Mouse (Mus musculus) forebrain, embryonic 10.5 days (tissue): Measurements from ENCODE around the gene Bik. TPM values are rescaled to one million over a fixed set of nuclear protein-coding genes. Genes with fewer than 3 reads are reported as not detected.

Experiments used
- DNase-seq: peaks from one replicate; pipeline ENCODE4 v3.0.0-alpha.2; 2017; ENCODE audit warnings: low spot score; ENCODE audit errors: extremely low spot score
- H3K27ac ChIP-seq: fragments of 300-500 bp; sonication (generic); 2 replicates; pipeline ENCODE4 v1.5.1; 2016; ENCODE audit warnings: mild to moderate bottlenecking
- H3K27me3 ChIP-seq: fragments of 300-500 bp; sonication (generic); 2 replicates; pipeline ENCODE4 v1.6.1; 2016; ENCODE audit warnings: mild to moderate bottlenecking; ENCODE audit not compliant: poor library complexity, severe bottlenecking
- H3K36me3 ChIP-seq: fragments of 300-500 bp; sonication (generic); replicated peaks from 2 replicates; pipeline ENCODE4 v1.6.1; 2016; ENCODE audit warnings: mild to moderate bottlenecking, moderate library complexity
- H3K4me1 ChIP-seq: fragments of 300-500 bp; sonication (generic); 2 replicates; pipeline ENCODE4 v1.6.1; 2016
- H3K4me3 ChIP-seq: fragments of 300-500 bp; sonication (generic); 2 replicates; pipeline ENCODE4 v1.5.1; 2016; ENCODE audit warnings: mild to moderate bottlenecking, moderate library complexity
- H3K9me3 ChIP-seq: fragments of 300-500 bp; sonication (generic); 2 replicates; pipeline ENCODE4 v1.6.1; 2016; ENCODE audit warnings: mild to moderate bottlenecking, moderate library complexity
- WGBS: fragments of 180-500 bp; shearing (Covaris S2); methylation state at CpG from one replicate; pipeline ENCODE4 v1.1.7; 2016; 5-methylcytosine and 5-hydroxymethylcytosine counted together
- microRNA-seq: library from miRNA; unstranded; fragments of <30 nt; microRNA quantifications from one replicate; pipeline ENCODE4, GENCODE M21; 2017
- polyA plus RNA-seq: library from polyadenylated mRNA; unstranded; fragments of >200 nt; fragmentation: Nextera tagmentation; extraction: Ambion mirVana; gene quantifications from 2 replicates; pipeline ENCODE4 v1.2.1, GENCODE M21; 2016

Gene Bik
- polyA plus RNA-seq, 1 experiment from 2014 or later: 2.3 TPM

DNA sequence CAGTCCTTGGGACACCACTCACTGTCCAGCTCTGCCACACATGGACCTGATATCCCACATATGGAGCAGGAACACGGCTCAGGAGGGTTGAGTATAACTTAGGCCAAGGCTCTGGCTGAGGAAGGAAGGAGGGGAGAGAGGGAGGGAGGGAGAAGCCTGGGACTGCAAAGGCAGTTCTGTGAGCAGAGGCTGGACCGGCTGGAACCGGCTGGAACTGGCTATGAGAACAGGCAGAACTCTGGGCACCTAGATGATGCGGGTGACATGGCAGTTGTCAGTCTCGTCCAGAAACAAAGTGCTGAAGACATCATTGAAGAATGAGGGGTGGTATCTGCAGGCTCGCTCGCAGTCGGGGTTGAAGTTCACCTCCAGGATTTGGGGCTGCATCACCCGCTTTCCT lies 50.0 kb downstream of the Bik start:
- no peak overlapping the region for H3K27ac ChIP-seq
- 92% methylated on average over 9 of the region's 9 CpGs for WGBS
- peaks cover 84% of the 10 kb centered on the region for H3K36me3 ChIP-seq
- no peak overlapping the region for H3K4me3 ChIP-seq
- H3K9me3 ChIP-seq: no peaks in the 10 kb centered on the region
- H3K4me1 ChIP-seq: no peaks in the 10 kb centered on the region
- H3K27me3 ChIP-seq: no peaks in the 10 kb centered on the region
- no peak for DNase-seq

DNA sequence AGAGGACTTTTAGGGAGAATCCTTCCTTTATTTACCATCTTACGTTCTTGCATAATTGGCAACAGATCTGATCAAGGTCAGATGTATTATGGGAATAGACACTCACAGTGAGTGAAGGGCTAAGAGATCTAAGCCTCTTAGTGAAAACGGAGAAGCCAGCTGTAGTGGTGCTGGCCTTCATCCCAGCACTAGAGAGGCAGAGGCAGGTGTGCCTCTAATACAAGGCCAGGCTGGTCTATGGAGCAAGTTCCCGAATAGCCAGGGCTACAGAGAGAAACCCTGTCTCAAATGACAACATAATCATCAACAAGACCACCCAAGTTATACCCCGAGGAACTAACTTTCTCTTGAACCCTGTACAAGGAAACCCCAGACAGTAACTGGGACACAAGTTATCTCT lies 56.3 kb downstream of the Bik start:
- Histone ChIP-seq H3K4me3 (no peak overlapping the region), H3K9me3 (peaks cover 12% of the 10 kb centered on the region), H3K27me3 (no peaks in the 10 kb centered on the region), H3K36me3 (peaks cover 100% of the 10 kb centered on the region), H3K4me1 (no peaks in the 10 kb centered on the region), H3K27ac (no peak overlapping the region)
- no peak for DNase-seq
- WGBS: 80% methylated on average over 4 of the region's 4 CpGs

DNA sequence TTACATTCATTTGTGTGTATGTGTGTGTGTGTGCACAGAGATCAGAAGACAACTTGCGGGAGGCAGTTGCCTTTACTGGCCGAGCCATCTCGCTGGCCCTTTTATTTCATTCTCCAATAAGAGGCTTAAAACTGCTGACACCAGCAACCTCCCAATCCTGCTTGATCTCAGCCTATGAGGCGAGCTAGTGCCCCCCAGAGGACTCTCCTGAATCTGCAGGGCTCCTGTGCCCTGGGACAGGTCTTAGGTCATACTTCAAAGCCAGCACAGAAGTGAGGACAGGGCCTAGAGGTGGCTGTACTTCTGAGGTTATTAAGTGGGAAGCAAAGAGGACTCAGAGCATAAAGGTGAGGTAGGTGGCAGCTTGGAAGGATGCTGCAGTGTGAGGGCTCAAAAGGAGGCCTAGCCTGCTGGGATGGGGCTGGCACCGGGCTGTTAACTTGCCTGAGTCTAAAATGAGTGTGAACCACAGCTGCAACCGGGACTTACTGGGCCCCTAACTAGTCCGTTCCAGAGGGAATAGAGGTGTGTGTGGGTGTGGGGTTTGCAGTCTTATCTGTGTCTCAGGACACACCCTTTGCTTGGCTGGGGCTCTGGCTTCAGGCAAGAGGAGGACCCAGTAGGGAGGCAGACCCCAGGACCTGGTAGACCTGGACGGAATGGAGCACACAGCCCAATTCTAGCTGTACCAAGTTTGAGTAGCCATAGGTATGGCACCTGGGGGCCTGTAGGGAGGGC lies 56.9 kb downstream of the Bik start:
- WGBS: 71% methylated on average over 8 of the region's 8 CpGs
- Histone ChIP-seq H3K4me3 (no peak overlapping the region), H3K27me3 (no peaks in the 10 kb centered on the region), H3K27ac (no peak overlapping the region), H3K9me3 (peaks cover 12% of the 10 kb centered on the region), H3K4me1 (no peaks in the 10 kb centered on the region), H3K36me3 (peaks cover 100% of the 10 kb centered on the region)
- DNase-seq: no peak

DNA sequence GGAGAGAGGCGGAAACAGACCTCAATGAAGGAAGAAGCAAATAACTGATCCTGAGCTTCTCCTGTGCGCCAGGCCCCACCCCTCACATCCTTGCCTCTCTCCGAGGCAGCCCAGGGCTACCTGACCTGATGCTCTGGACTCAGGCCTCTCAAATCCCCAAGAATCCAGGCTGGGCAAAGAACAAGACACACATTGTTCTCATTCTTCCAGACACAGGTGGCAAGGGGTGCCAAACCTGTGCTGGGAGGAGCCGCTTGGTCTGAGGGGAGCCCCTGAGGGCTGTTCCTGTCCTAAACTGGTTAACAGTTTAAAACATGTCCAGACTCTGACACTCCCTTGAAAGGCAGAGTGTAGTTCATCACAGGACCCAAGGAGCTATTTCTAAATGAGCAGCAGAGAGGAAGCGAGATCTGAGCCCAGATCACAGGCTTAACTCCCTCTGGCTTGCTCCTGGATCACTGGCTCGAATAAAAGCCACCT lies 58.1 kb downstream of the Bik start:
- WGBS: 92% methylated on average over 6 of the region's 6 CpGs

GRCm38 (mm10) chr15:83590841-83591240 lies 64.2 kb downstream of the Bik start:
- H3K36me3 ChIP-seq: peaks cover 65% of the 10 kb centered on the region
- peaks cover 33% of the 10 kb centered on the region for H3K4me1 ChIP-seq
- no peak overlapping the region for H3K4me3 ChIP-seq
- H3K27me3 ChIP-seq: no peaks in the 10 kb centered on the region
- H3K27ac ChIP-seq: no peak overlapping the region
- H3K9me3 ChIP-seq: peaks cover 10% of the 10 kb centered on the region
- WGBS: 97% methylated on average over 4 of the region's 4 CpGs
- DNase-seq: no peak

More for the DNA sequence above, 58.1 kb downstream of the Bik start:
- Histone ChIP-seq H3K9me3 (peaks cover 12% of the 10 kb centered on the region), H3K27ac (no peak overlapping the region), H3K27me3 (no peaks in the 10 kb centered on the region), H3K36me3 (peaks cover 100% of the 10 kb centered on the region), H3K4me3 (no peak overlapping the region), H3K4me1 (no peaks in the 10 kb centered on the region)
- DNase-seq: no peak

- Histone ChIP-seq H3K27me3 (no peaks in the 10 kb centered on the region), H3K9me3 (peaks cover 1% of the 10 kb centered on the region; the same call in 1 of the 2 replicates), H3K4me1 (peaks cover 33% of the 10 kb centered on the region), H3K36me3 (peaks cover 56% of the 10 kb centered on the region), H3K4me3 (no peak overlapping the region), H3K27ac (no peak overlapping the region)
- DNase-seq: no peak
- WGBS: 92% methylated on average over 6 of the region's 6 CpGs
These were observed 65.1 kb downstream of the Bik start for GRCm38 (mm10) chr15:83591758-83592157.

DNA sequence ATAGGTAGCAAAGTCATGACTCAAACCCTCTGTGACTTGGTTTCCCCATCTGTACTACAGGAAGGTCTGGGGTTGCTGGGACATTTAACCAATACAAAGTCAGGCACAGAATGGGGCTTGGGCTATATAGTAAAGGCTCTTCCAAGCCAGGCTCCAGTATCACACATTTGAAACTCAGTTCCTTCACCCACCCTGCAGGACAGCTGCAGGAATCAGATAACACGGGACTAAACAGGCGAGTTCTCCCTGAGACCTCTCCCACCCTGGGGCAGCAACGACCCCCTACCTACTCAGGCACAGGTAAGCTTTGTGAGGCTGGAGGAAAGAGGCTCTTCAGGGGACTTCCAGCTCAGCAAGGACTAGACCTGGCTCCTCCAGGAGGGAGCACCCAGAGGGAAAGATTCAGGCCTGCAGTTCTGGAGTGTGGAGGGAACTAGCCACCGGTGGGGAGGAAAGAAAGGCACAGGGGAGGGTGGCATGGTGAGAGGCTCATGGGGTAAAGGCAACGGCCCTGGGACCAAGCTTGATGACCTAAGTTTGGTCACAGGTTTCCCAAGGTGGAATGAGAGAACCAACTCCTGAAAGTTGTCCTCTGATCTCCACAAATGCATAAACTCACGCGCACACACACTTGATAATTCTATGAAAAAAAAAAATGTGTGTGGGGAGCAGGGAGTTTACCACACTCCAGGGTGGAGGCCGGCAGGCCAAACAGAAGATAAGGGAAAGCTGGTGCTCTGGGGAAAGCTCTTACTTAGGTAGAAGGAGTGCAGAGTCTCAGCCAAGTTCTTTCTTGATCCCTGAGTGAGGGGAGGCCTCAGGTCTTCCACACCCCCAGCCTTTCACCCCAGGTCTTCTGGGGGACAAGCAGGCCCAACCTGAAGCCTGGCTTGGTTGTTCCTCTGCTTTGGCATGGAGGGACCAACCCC lies 65.9 kb downstream of the Bik start:
- Histone ChIP-seq H3K9me3 (no peaks in the 10 kb centered on the region), H3K4me3 (peak overlapping the region; percentile 95), H3K36me3 (peaks cover 49% of the 10 kb centered on the region), H3K27ac (peak overlapping the region; percentile 92), H3K4me1 (peaks cover 33% of the 10 kb centered on the region), H3K27me3 (no peaks in the 10 kb centered on the region)
- no peak for DNase-seq
- WGBS: 84% methylated on average over 8 of the region's 8 CpGs

DNA sequence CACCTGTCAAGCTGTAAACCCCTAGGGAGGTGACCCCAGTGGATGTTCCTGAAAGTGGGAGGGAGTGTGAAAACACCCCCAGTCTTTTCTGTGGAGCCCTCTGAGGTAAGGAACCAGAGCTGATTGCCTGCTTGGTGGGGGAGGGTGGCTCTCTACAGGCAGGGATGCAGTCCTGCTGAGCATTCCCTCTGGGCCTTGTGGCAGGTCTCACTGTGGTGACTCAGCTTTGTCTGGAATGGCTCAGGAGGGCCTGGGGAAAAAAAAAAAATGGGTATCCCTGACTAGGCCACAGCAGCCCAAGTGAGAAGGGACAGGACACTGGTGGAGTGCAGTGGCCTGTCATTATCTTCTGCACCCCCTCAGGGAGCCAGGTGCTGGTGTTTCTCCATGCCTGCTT lies 66.5 kb downstream of the Bik start:
- DNase-seq: no peak
- Histone ChIP-seq H3K27ac (peak overlapping the region; percentile 92), H3K27me3 (no peaks in the 10 kb centered on the region), H3K4me1 (peaks cover 33% of the 10 kb centered on the region), H3K36me3 (peaks cover 42% of the 10 kb centered on the region), H3K9me3 (no peaks in the 10 kb centered on the region), H3K4me3 (peak overlapping the region; percentile 95)

- DNase-seq: peak; percentile 27
- Histone ChIP-seq H3K4me3 (peak overlapping the region; percentile 95), H3K4me1 (peaks cover 33% of the 10 kb centered on the region), H3K27ac (peak overlapping the region; percentile 92), H3K27me3 (no peaks in the 10 kb centered on the region), H3K36me3 (peaks cover 35% of the 10 kb centered on the region), H3K9me3 (no peaks in the 10 kb centered on the region)
- WGBS: 16% methylated on average over 19 of the region's 19 CpGs
These were observed 67.2 kb downstream of the Bik start for GRCm38 (mm10) chr15:83593702-83594512.

Small RNA genes within 50 kb of the gene (microRNA-seq; reads per million reads assigned to microRNA genes)
- gene Gm24575: not detected

Other genes starting within 250 kb of the Bik start
- 24.4 TPM in 2 replicates for gene Arfgap3, start 176.6 kb upstream of the Bik start, polyA plus RNA-seq
- gene Pacsin2, start 62.3 kb upstream of the Bik start, polyA plus RNA-seq: 55.4 and 57.8 TPM in 2 replicates
- 33.3 and 33.7 TPM in 2 replicates for gene Ttll1, start 16.0 kb upstream of the Bik start, polyA plus RNA-seq
- gene Tspo, start 36.7 kb downstream of the Bik start, polyA plus RNA-seq: 37.9 and 40.2 TPM in 2 replicates
- 47.2 and 48.3 TPM in 2 replicates for gene Mcat, start 36.9 kb downstream of the Bik start, polyA plus RNA-seq
- gene Ttll12, start 68.3 kb downstream of the Bik start, polyA plus RNA-seq: 64.6 and 65.7 TPM in 2 replicates
- 58.7 and 68.0 TPM in 2 replicates for gene Scube1, start 198.2 kb downstream of the Bik start, polyA plus RNA-seq